Mouse (Mus musculus) cortical plate, adult 2 months (tissue): ENCODE measurements at regions not wholly inside any gene's neighbourhood (a gene's known extent, or its start where the extent isn't known, plus 50 kb on each side); places are given as distances from the start of the nearest gene placed in this dataset.

Experiments
- CTCF ChIP-seq: fragments of 200-500 bp; IDR thresholded peaks from 2 replicates; pipeline ENCODE4 v1.5.1; 2011; ENCODE audit warnings: mild to moderate bottlenecking, control low read depth, low read length; ENCODE audit not compliant: insufficient read depth; ENCODE audit errors: extremely low read depth
- POLR2A ChIP-seq: fragments of 200-500 bp; IDR thresholded peaks from 2 replicates; pipeline ENCODE4 v1.6.1; 2011; ENCODE audit warnings: mild to moderate bottlenecking, low read length, control low read depth; ENCODE audit not compliant: insufficient read depth; ENCODE audit errors: extremely low read depth

GRCm38 (mm10) chr15:63651120-63651519 is 193.9 kb downstream of the Gsdmc2 start:
- TF ChIP-seq CTCF (no peak), POLR2A (no peak)
